Mouse (Mus musculus): ENCODE data around the gene Rarb.

Gene Rarb

GRCm38 (mm10) chr14:16578100-16578499, 240.9 kb downstream of the Rarb start:
- no peak for DNase-seq (ENCODE audit: low read depth)

- no peak for DNase-seq (ENCODE audit: low read depth)
These were observed 241.9 kb downstream of the Rarb start for GRCm38 (mm10) chr14:16577049-16577448.

- no peak for DNase-seq (ENCODE audit: low read depth)
These were observed 243.8 kb downstream of the Rarb start for GRCm38 (mm10) chr14:16574925-16575721.

GRCm38 (mm10) chr14:16573475-16574171, 245.3 kb downstream of the Rarb start:
- no peak for DNase-seq (ENCODE audit: low read depth)

- DNase-seq (ENCODE audit: low read depth): no peak
These were observed 246.1 kb downstream of the Rarb start for GRCm38 (mm10) chr14:16572755-16573340.

- no peak for DNase-seq (ENCODE audit: low read depth)
These were observed 249.4 kb downstream of the Rarb start for GRCm38 (mm10) chr14:16569506-16570001.

- no peak for DNase-seq (ENCODE audit: low read depth)
These were observed 252.0 kb downstream of the Rarb start for GRCm38 (mm10) chr14:16566920-16567319.

GRCm38 (mm10) chr14:16563912-16564311, 255.0 kb downstream of the Rarb start:
- no peak for DNase-seq (ENCODE audit: low read depth)

GRCm38 (mm10) chr14:16561496-16562170, 257.3 kb downstream of the Rarb start:
- no peak for DNase-seq (ENCODE audit: low read depth)

- DNase-seq (ENCODE audit: low read depth): no peak
These were observed 259.4 kb downstream of the Rarb start for GRCm38 (mm10) chr14:16559294-16560217.

GRCm38 (mm10) chr14:16558033-16558432, 260.9 kb downstream of the Rarb start:
- DNase-seq (ENCODE audit: low read depth): no peak

- DNase-seq (ENCODE audit: low read depth): no peak
These were observed 264.1 kb downstream of the Rarb start for GRCm38 (mm10) chr14:16554643-16555459.

- no peak for DNase-seq (ENCODE audit: low read depth)
These were observed 264.7 kb downstream of the Rarb start for GRCm38 (mm10) chr14:16554319-16554642.

- DNase-seq (ENCODE audit: low read depth): no peak
These were observed 266.7 kb downstream of the Rarb start for GRCm38 (mm10) chr14:16552293-16552692.

GRCm38 (mm10) chr14:16551843-16552242, 267.1 kb downstream of the Rarb start:
- no peak for DNase-seq (ENCODE audit: low read depth)

- DNase-seq (ENCODE audit: low read depth): no peak
These were observed 270.8 kb downstream of the Rarb start for GRCm38 (mm10) chr14:16548200-16548576.

GRCm38 (mm10) chr14:16547492-16548199, 271.3 kb downstream of the Rarb start:
- no peak for DNase-seq (ENCODE audit: low read depth)

- DNase-seq (ENCODE audit: low read depth): no peak
These were observed 274.0 kb downstream of the Rarb start for GRCm38 (mm10) chr14:16544995-16545394.

GRCm38 (mm10) chr14:16541641-16542040, 277.3 kb downstream of the Rarb start:
- DNase-seq (ENCODE audit: low read depth): no peak

GRCm38 (mm10) chr14:16537433-16537832, 281.5 kb downstream of the Rarb start:
- no peak for DNase-seq (ENCODE audit: low read depth)
